Mouse (Mus musculus): Measurements from ENCODE around the gene Arhgef15. TPM values are rescaled to one million over a fixed set of nuclear protein-coding genes. Genes with fewer than 3 reads are reported as not detected.

The Arhgef15 gene
- total and polyA plus RNA-seq, 3 experiments: 0.04 TPM; not detected in 2

DNA sequence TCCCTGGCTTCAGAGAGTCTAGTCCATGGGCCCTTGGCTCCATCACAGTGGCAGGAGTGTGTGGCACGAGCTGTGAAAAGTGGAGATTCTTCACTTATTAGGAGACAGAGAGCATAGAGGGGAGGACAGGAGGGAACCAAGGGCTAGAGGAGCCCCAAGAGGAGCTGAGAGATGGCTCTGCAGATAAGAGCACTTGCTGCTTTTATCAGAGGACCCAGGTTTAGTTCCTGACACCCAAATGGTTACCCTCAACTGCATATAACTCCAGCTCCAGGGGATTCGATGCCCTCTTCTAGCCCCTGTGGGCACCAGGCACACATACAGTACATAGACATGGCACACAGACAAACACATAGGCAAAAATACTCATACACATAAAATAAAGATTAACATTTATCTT lies 32.5 kb downstream of the Arhgef15 start:
- in situ Hi-C loops (cut with MboI; ENCODE audit: low pct_ligation_motif_present, low pct_unique_long_range_greater_than_20kb, low sequenced_read_pairs): no loop called here

DNA sequence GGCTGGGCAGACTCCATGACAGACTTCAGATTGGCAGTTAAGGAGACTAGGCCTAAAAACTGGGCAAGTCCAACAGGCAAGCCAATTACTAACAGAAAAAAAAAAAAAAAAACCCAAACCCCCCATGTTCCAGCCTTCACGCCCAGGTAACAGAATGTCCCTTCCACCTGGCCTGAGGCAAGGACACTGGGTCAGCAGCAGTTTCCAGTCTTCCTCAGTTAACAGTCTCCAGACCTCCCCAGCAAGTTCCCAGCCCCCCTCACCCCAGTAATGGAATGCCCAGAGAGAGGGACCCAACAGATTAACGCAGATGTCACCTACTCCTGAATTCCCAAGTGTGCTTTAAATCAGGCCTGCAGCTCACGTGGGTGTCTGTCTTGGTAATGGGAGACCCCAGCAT lies 34.1 kb downstream of the Arhgef15 start:
- Histone ChIP-seq H3K4me1 (ENCODE audit: control insufficient read depth in 1 of 2, insufficient read depth in 2 of 2) (peaks cover 0 to 2% of the 10 kb centered on the region in 2 experiments; a peak in 2 of 4 replicates), H3K36me3 (replicated peaks in 1 of 2; ENCODE audit: control insufficient read depth in 1 of 2, insufficient read depth in 1 of 2, low read length in 1 of 2) (no peaks in the 10 kb centered on the region), H3K4me3 (replicated peaks in 1 of 3; ENCODE audit: low read depth in 2 of 3, low read length in 2 of 3, poor library complexity in 1 of 3) (no peak overlapping the region), H3K4me2 (ENCODE audit: insufficient read depth, low read depth, poor library complexity, severe bottlenecking) (no peak overlapping the region), H3K79me2 (replicated peaks; ENCODE audit: control insufficient read depth, extremely low read depth, insufficient read depth, poor library complexity, severe bottlenecking) (no peaks in the 10 kb centered on the region), H3K27ac (ENCODE audit: insufficient read depth, low read depth) (no peak overlapping the region), H3K27me3 (replicated peaks) (peaks cover 50% of the 10 kb centered on the region), H3K9ac (ENCODE audit: insufficient read depth, low read depth) (no peak overlapping the region), H3K9me3 (replicated peaks; ENCODE audit: low read length) (no peaks in the 10 kb centered on the region)
- in situ Hi-C loops (cut with MboI; ENCODE audit: low pct_ligation_motif_present, low pct_unique_long_range_greater_than_20kb, low sequenced_read_pairs) (no loop called here), dilution Hi-C loops (cut with MboI; ENCODE audit: extremely low pct_ligation_motif_present, extremely low pct_unique_long_range_greater_than_20kb, low sequenced_read_pairs) (no loop called here)
- DNase-seq (ENCODE audit: extremely low read depth): no peak
- TF ChIP-seq UBTF (IDR thresholded peaks at IDR 0.05; ENCODE audit: low read depth, low read length) (no peak), MXI1 (IDR thresholded peaks at IDR 0.05; ENCODE audit: low read depth, low read length) (no peak), SIN3A (IDR thresholded peaks at IDR 0.05; ENCODE audit: low read length) (no peak), POLR2AphosphoS2 (IDR thresholded peaks at IDR 0.05; ENCODE audit: low read depth, low read length) (no peak), ELF1 (IDR thresholded peaks at IDR 0.05; ENCODE audit: low read depth, low read length) (no peak), PAX5 (IDR thresholded peaks at IDR 0.05; ENCODE audit: low read length) (no peak), NRF1 (IDR thresholded peaks at IDR 0.05; ENCODE audit: low read depth, low read length) (no peak), E2F4 (IDR thresholded peaks at IDR 0.05; ENCODE audit: insufficient replicate concordance, low read depth, low read length) (no peak), ZNF384 (IDR thresholded peaks at IDR 0.05; ENCODE audit: low read depth, low read length) (no peak), ZMIZ1 (IDR thresholded peaks at IDR 0.05; ENCODE audit: low read depth, low read length) (no peak), NELFE (IDR thresholded peaks at IDR 0.05; ENCODE audit: low read depth, low read length) (no peak)

More for the DNA sequence above, 32.5 kb downstream of the Arhgef15 start:
- TF ChIP-seq E2F4 (IDR thresholded peaks at IDR 0.05; ENCODE audit: insufficient replicate concordance, low read depth, low read length) (no peak), CTCF (conservative IDR thresholded peaks at IDR 0.05 in 1 of 2, IDR thresholded peaks at IDR 0.05 in 1 of 2; ENCODE audit: low read depth in 2 of 2, low read length in 2 of 2) (no peak), IRF4 (IDR thresholded peaks at IDR 0.05; ENCODE audit: low read depth, low read length) (no peak), HCFC1 (IDR thresholded peaks at IDR 0.05; ENCODE audit: low read depth, low read length) (no peak), JUN (IDR thresholded peaks at IDR 0.05; ENCODE audit: insufficient read depth, low read depth, low read length) (no peak), ZNF384 (IDR thresholded peaks at IDR 0.05; ENCODE audit: low read depth, low read length) (no peak), ELF1 (IDR thresholded peaks at IDR 0.05; ENCODE audit: low read depth, low read length) (no peak), POLR2A (IDR thresholded peaks at IDR 0.05; ENCODE audit: low read depth, low read length) (no peak), UBTF (IDR thresholded peaks at IDR 0.05; ENCODE audit: low read depth, low read length) (no peak), NELFE (IDR thresholded peaks at IDR 0.05; ENCODE audit: low read depth, low read length) (no peak), MYC (IDR thresholded peaks at IDR 0.05; ENCODE audit: low read depth, low read length) (no peak), MAX (IDR thresholded peaks at IDR 0.05; ENCODE audit: low read length) (no peak), KAT2A (IDR thresholded peaks at IDR 0.05; ENCODE audit: insufficient replicate concordance, low read length) (no peak), TBP (conservative IDR thresholded peaks at IDR 0.05; ENCODE audit: low read depth, low read length) (no peak), USF2 (conservative IDR thresholded peaks at IDR 0.05; ENCODE audit: low read depth, low read length) (no peak), TCF12 (IDR thresholded peaks at IDR 0.05; ENCODE audit: low read depth, low read length) (no peak), POLR2AphosphoS2 (IDR thresholded peaks at IDR 0.05; ENCODE audit: low read depth, low read length) (no peak)
- H3K4me2 ChIP-seq (ENCODE audit: insufficient read depth, low read depth, poor library complexity, severe bottlenecking): no peak overlapping the region
- peaks cover 0 to 2% of the 10 kb centered on the region in 2 experiments; a peak in 2 of 4 replicates for H3K4me1 ChIP-seq (ENCODE audit: control insufficient read depth in 1 of 2, insufficient read depth in 2 of 2)
- no peak overlapping the region for H3K27ac ChIP-seq (ENCODE audit: insufficient read depth, low read depth)
- H3K9me3 ChIP-seq (replicated peaks; ENCODE audit: low read length): no peaks in the 10 kb centered on the region
- H3K4me3 ChIP-seq (replicated peaks in 1 of 3; ENCODE audit: low read depth in 2 of 3, low read length in 2 of 3, poor library complexity in 1 of 3): no peak overlapping the region
- no peak overlapping the region for H3K9ac ChIP-seq (ENCODE audit: insufficient read depth, low read depth)
- peaks cover 48% of the 10 kb centered on the region for H3K27me3 ChIP-seq (replicated peaks)
- H3K36me3 ChIP-seq (replicated peaks in 1 of 2; ENCODE audit: control insufficient read depth in 1 of 2, insufficient read depth in 1 of 2, low read length in 1 of 2): no peaks in the 10 kb centered on the region
- dilution Hi-C loops (cut with MboI; ENCODE audit: extremely low pct_ligation_motif_present, extremely low pct_unique_long_range_greater_than_20kb, low sequenced_read_pairs): no loop called here
- DNase-seq (ENCODE audit: extremely low read depth): no peak
- no peaks in the 10 kb centered on the region for H3K79me2 ChIP-seq (replicated peaks; ENCODE audit: control insufficient read depth, extremely low read depth, insufficient read depth, poor library complexity, severe bottlenecking)

All from CH12.LX (cell line).